Mouse (Mus musculus) heart, embryonic 15.5 days (tissue): ENCODE data around the gene Cog5. TPM values are rescaled to one million over a fixed set of nuclear protein-coding genes. Genes with fewer than 3 reads are reported as not detected.

Experiments used
- ATAC-seq: fragments of 200-750 bp; cut with Nextera tagmentation; replicated peaks from 2 replicates; pipeline ENCODE4 v1.8.0; 2017; ENCODE audit warnings: low read depth, moderate TSS enrichment; ENCODE audit not compliant: insufficient number of reproducible peaks, insufficient read depth, low FRiP score
- H3K27ac ChIP-seq: fragments of 300-500 bp; sonication (generic); 2 replicates; pipeline ENCODE4 v1.5.1; 2015; ENCODE audit warnings: mild to moderate bottlenecking, inconsistent platforms
- H3K27me3 ChIP-seq: fragments of 300-500 bp; sonication (generic); 2 replicates; pipeline ENCODE4 v1.6.1; 2015; ENCODE audit warnings: inconsistent platforms
- H3K36me3 ChIP-seq: fragments of 300-500 bp; sonication (generic); 2 replicates; pipeline ENCODE4 v1.6.1; 2015; ENCODE audit warnings: mild to moderate bottlenecking, inconsistent platforms
- H3K4me1 ChIP-seq: fragments of 300-500 bp; sonication (generic); replicated peaks from 2 replicates; pipeline ENCODE4 v1.6.1; 2015; ENCODE audit warnings: inconsistent platforms
- H3K4me2 ChIP-seq: fragments of 300-500 bp; sonication (generic); 2 replicates; pipeline ENCODE4 v1.6.1; 2015; ENCODE audit warnings: inconsistent platforms, mild to moderate bottlenecking, moderate library complexity
- H3K4me3 ChIP-seq: fragments of 300-500 bp; sonication (generic); 2 replicates; pipeline ENCODE4 v1.5.1; 2015; ENCODE audit warnings: mild to moderate bottlenecking, inconsistent platforms
- H3K9ac ChIP-seq: fragments of 300-500 bp; sonication (generic); 2 replicates; pipeline ENCODE4 v1.6.1; 2015; ENCODE audit warnings: mild to moderate bottlenecking, inconsistent platforms
- H3K9me3 ChIP-seq: fragments of 300-500 bp; sonication (generic); replicated peaks from 2 replicates; pipeline ENCODE4 v1.6.1; 2016; ENCODE audit warnings: inconsistent platforms
- WGBS: fragments of 180-500 bp; shearing (Covaris S2); methylation state at CpG from one replicate; pipeline ENCODE4 v1.1.7; 2015; ENCODE audit warnings: mixed read lengths; 5-methylcytosine and 5-hydroxymethylcytosine counted together
- polyA plus RNA-seq: library from polyadenylated mRNA; unstranded; fragments of >200 nt; fragmentation: Nextera tagmentation; extraction: Ambion mirVana; gene quantifications from 2 replicates; pipeline ENCODE4 v1.2.1, GENCODE M21; 2015

Cog5 gene
- polyA plus RNA-seq, 1 experiment from 2014 or later, result 24.1 TPM

DNA sequence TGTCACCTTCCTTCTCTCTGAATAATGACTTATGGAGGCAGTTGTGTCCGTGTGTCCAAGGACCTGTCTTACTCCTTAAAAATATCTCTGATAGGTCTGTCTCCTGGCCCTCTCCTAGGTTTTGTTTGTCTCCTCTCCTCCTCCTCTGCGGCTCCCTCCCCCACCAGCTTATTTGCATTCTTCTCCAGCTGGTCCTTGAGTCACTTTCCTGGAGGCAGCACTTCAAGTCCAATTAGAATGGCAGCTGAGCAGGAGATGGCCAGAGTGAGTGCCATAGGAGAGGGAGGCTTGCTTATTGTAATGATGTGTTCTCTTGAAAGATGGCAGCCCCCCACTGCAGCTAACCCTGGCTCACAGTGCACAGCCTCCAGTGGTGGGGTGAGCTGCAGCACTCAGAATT is 241.2 kb downstream of the Cog5 start:
- no peak overlapping the region for H3K4me3 ChIP-seq
- no peaks in the 10 kb centered on the region for H3K27me3 ChIP-seq
- no peak overlapping the region for H3K27ac ChIP-seq
- WGBS, result 16% methylated on average over 2 of the region's 2 CpGs
- no peak for ATAC-seq
- H3K36me3 ChIP-seq, result peaks cover 3% of the 10 kb centered on the region; the same call in 1 of the 2 replicates
- H3K9me3 ChIP-seq, result no peaks in the 10 kb centered on the region
- no peak overlapping the region for H3K4me2 ChIP-seq
- H3K9ac ChIP-seq, result no peak overlapping the region
- peaks cover 12% of the 10 kb centered on the region for H3K4me1 ChIP-seq

DNA sequence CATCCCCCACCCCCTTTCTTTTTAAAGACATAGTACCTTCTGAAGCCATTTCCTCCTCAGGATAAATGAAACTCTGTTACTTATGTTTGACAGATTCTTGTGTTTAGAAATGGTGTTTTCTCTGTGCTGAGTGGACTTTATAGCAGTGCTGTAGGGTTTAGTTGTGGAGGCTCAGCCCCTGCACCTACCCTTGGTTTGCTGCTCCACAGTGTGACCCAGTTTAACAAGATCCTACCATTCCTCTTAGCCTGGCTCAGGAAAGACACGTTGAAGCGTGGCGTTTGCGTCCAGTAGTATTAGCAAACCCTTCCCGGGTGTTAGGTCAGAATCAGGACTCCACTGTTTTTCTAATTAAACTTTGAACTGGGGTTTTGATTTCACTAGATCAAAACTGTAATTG is 241.6 kb downstream of the Cog5 start:
- peaks cover 12% of the 10 kb centered on the region for H3K4me1 ChIP-seq
- H3K4me2 ChIP-seq, result no peak overlapping the region
- no peak overlapping the region for H3K27ac ChIP-seq
- H3K9ac ChIP-seq, result no peak overlapping the region
- no peaks in the 10 kb centered on the region for H3K27me3 ChIP-seq
- no peaks in the 10 kb centered on the region for H3K9me3 ChIP-seq
- H3K4me3 ChIP-seq, result no peak overlapping the region
- WGBS, result 46% methylated on average over 5 of the region's 5 CpGs
- no peak for ATAC-seq
- H3K36me3 ChIP-seq, result peaks cover 3% of the 10 kb centered on the region; the same call in 1 of the 2 replicates

- 64% methylated on average over 8 of the region's 8 CpGs for WGBS
- Histone ChIP-seq H3K27me3 (no peaks in the 10 kb centered on the region), H3K4me3 (no peak overlapping the region), H3K4me1 (peaks cover 12% of the 10 kb centered on the region), H3K9me3 (no peaks in the 10 kb centered on the region), H3K36me3 (peaks cover 3% of the 10 kb centered on the region; the same call in 1 of the 2 replicates), H3K9ac (no peak overlapping the region), H3K27ac (no peak overlapping the region), H3K4me2 (no peak overlapping the region)
- no peak for ATAC-seq
Observed at GRCm38 (mm10) chr12:31896986-31897385, 242.3 kb downstream of the Cog5 start.

DNA sequence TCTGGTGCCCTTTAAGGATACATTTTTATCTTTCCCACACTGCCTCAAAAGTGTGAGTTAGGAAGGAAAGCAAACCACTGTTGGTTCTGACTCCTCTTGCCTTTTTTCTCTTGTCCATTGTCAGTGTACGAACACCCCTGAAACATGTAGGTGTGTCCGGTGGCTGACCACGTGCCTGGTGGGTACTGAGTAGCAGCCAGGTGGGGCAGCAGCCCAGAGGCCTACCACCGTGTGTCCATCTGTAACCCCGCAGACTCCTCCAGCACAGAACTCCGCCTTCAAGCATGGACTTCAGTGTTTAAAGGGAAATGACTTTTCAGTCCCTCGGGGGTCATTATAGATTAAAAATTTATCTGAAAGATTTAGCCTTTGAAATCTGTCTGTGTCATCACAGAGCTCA is 242.8 kb downstream of the Cog5 start:
- Histone ChIP-seq H3K4me1 (peaks cover 12% of the 10 kb centered on the region), H3K9ac (no peak overlapping the region), H3K9me3 (no peaks in the 10 kb centered on the region), H3K27me3 (no peaks in the 10 kb centered on the region), H3K4me3 (no peak overlapping the region), H3K27ac (no peak overlapping the region), H3K4me2 (no peak overlapping the region), H3K36me3 (peaks cover 3% of the 10 kb centered on the region; the same call in 1 of the 2 replicates)
- ATAC-seq, result no peak
- WGBS, result 73% methylated on average over 7 of the region's 7 CpGs

DNA sequence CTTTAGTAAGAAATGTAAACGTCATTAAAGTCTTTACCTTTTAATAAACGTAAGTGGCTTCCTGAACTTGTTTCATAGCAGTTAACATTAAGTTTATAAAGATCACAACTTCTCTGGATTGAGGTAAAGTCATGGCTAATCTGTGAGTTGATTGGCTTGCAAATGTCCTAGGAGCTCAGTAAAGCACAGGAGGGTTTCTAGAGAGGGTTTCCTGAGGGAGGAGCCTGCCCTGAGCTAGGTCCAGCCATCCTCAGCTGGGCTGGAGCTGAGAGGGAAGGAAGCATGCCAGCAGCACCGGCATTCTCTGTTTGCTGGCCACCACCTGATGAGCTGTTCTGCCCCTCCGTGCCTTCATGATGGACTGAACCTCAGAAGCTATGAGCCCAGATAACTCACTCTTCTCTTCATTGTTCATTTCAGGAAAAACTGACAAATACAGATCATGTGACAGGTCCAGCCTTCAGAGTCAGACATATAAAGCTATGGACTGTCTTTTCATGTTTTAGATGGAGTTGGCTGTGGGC is 245.8 kb downstream of the Cog5 start:
- H3K4me1 ChIP-seq, result peaks cover 8% of the 10 kb centered on the region
- H3K4me3 ChIP-seq, result no peak overlapping the region
- H3K9ac ChIP-seq, result no peak overlapping the region
- no peak for ATAC-seq
- peaks cover 3% of the 10 kb centered on the region; the same call in 1 of the 2 replicates for H3K36me3 ChIP-seq
- no peaks in the 10 kb centered on the region for H3K27me3 ChIP-seq
- no peak overlapping the region for H3K27ac ChIP-seq
- no peak overlapping the region for H3K4me2 ChIP-seq
- H3K9me3 ChIP-seq, result no peaks in the 10 kb centered on the region
- 79% methylated on average over 4 of the region's 4 CpGs for WGBS

DNA sequence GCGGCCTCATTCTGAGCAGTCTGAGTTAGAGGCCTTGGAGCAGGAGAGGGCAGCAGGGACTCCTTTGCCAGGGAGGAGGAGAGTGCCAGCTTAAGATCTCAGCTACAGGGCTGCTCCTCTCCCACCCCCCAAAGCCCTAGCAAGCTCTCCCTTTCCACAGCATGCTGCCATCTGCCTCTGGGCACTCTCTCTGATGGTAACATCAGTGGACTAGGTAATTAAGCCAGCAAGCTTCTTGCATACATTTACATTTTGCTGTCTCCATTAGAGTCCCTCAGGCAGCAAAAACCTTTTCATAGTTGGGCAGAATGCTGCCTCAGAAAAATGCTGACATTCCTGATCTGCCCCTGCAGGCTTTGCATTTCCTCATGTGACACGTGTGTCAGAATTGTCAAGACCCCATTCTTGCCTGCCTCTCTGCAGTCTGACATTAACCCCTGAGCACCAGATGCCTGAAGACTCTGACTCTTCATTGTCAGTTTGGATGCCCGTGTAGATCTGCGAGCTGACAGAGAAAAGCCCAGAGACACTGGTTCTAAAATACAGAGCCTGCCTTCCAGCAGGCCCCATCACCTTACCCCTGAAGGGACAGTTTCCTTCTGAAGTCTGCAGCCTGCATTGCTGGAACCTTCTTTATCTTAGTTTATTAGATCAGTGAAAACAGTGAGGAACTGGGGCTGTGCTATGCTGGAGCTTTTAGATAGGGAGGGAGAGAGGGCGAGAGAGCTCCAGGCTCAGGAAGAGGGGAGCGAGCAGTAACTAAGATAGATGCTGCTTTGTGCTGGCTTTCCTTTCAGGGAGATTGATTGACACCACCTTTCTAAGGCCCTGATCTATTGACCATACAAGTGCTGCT is 251.3 kb downstream of the Cog5 start:
- no peak overlapping the region for H3K4me3 ChIP-seq
- ATAC-seq, result no peak
- WGBS, result 45% methylated on average over 6 of the region's 6 CpGs
- no peak overlapping the region for H3K9ac ChIP-seq
- H3K9me3 ChIP-seq, result no peaks in the 10 kb centered on the region
- H3K4me1 ChIP-seq, result 0 out of 2 replicates have a peak, but pooled peaks cover 3% of the 10 kb centered on the region
- no peak overlapping the region for H3K4me2 ChIP-seq
- no peak overlapping the region for H3K27ac ChIP-seq
- no peaks in the 10 kb centered on the region for H3K27me3 ChIP-seq
- no peaks in the 10 kb centered on the region for H3K36me3 ChIP-seq

- Histone ChIP-seq H3K4me2 (no peak overlapping the region), H3K4me1 (0 out of 2 replicates have a peak, but pooled peaks cover 3% of the 10 kb centered on the region), H3K36me3 (no peaks in the 10 kb centered on the region), H3K4me3 (no peak overlapping the region), H3K9ac (no peak overlapping the region), H3K27ac (no peak overlapping the region), H3K9me3 (no peaks in the 10 kb centered on the region), H3K27me3 (no peaks in the 10 kb centered on the region)
- 93% methylated on average over 2 of the region's 2 CpGs for WGBS
- ATAC-seq, result no peak
Observed at GRCm38 (mm10) chr12:31907436-31907835, 252.8 kb downstream of the Cog5 start.

- no peaks in the 10 kb centered on the region for H3K27me3 ChIP-seq
- H3K27ac ChIP-seq, result no peak overlapping the region
- WGBS, result 84% methylated on average over 6 of the region's 6 CpGs
- H3K4me3 ChIP-seq, result no peak overlapping the region
- H3K9me3 ChIP-seq, result no peaks in the 10 kb centered on the region
- H3K4me2 ChIP-seq, result no peak overlapping the region
- no peak for ATAC-seq
- no peak overlapping the region for H3K9ac ChIP-seq
- peaks cover 16% of the 10 kb centered on the region for H3K4me1 ChIP-seq
- H3K36me3 ChIP-seq, result no peaks in the 10 kb centered on the region
Observed at GRCm38 (mm10) chr12:31912966-31913551, 258.4 kb downstream of the Cog5 start.

DNA sequence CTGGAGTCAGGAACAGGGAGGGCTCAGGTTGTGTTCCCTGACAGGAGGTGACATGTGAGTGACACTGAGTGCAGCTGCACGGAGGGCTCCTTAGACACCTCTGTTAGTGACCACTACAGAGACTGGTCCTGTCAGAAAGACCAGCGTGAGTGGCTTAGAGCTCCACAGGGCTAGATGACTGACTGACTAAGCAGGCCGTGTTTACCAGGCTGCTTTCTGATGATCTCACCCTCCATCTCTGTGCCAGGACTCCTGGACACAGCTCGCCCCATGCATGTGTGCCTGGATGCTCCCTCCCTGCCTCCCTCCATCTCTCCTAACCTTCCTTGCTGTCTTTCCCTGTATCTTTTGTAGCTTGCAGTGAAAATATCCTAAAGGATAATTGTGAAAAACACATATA is 258.9 kb downstream of the Cog5 start:
- no peak overlapping the region for H3K4me2 ChIP-seq
- no peaks in the 10 kb centered on the region for H3K9me3 ChIP-seq
- no peak overlapping the region for H3K9ac ChIP-seq
- no peaks in the 10 kb centered on the region for H3K27me3 ChIP-seq
- peaks cover 16% of the 10 kb centered on the region for H3K4me1 ChIP-seq
- no peak overlapping the region for H3K4me3 ChIP-seq
- H3K36me3 ChIP-seq, result no peaks in the 10 kb centered on the region
- no peak overlapping the region for H3K27ac ChIP-seq
- WGBS, result 33% methylated on average over 4 of the region's 4 CpGs
- ATAC-seq, result 0 out of 2 replicates have a peak, but pooled peaks have one; percentile 32

DNA sequence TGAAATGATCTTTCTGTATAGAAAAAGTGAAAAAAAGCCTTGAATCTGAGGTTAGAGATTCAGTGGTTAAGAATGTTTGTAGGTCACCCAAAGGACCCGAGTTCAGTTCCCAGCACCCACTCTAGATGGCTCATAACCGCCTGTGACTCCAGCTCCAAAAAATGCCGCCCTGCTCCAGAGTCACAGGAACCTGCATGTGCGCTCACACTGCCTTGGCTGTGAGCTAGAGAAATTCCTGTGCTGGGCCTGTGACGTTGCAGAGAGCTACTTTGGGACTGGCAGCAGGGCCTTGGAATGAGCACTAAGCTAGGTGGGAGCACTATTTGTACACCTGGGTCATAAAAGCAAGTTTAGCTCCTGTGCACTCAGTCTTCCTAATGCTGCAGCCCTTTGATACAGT is 262.0 kb downstream of the Cog5 start:
- 89% methylated on average over 5 of the region's 5 CpGs for WGBS
- no peaks in the 10 kb centered on the region for H3K9me3 ChIP-seq
- no peak for ATAC-seq
- peaks cover 16% of the 10 kb centered on the region for H3K4me1 ChIP-seq
- no peaks in the 10 kb centered on the region for H3K27me3 ChIP-seq
- no peak overlapping the region for H3K9ac ChIP-seq
- H3K36me3 ChIP-seq, result peaks cover 5% of the 10 kb centered on the region; the same call in 1 of the 2 replicates
- no peak overlapping the region for H3K4me3 ChIP-seq
- peak overlapping the region; percentile 86 for H3K27ac ChIP-seq
- no peak overlapping the region for H3K4me2 ChIP-seq

DNA sequence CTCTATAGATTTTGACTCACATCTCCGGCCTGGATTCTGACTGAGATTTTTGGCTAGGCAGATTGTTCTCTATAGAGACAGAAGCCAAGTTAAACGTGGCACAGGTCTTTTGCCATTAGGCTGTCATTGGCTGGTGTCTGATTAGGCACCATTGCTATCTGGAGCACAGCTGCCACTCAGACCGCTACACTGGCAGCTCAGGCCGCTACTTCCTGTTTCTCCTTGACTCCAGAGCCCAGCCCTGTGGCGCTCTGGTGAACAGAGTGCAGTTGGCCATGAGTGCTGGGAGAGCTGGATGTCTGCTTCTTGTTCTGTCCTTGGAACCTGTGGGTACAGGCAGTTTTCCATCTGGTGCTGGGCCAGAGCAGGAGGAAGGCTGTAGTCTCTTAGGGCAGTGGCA is 262.6 kb downstream of the Cog5 start:
- no peaks in the 10 kb centered on the region for H3K9me3 ChIP-seq
- H3K27me3 ChIP-seq, result no peaks in the 10 kb centered on the region
- H3K36me3 ChIP-seq, result peaks cover 7% of the 10 kb centered on the region; the same call in 1 of the 2 replicates
- H3K4me1 ChIP-seq, result peaks cover 16% of the 10 kb centered on the region
- 37% methylated on average over 5 of the region's 5 CpGs for WGBS
- no peak overlapping the region for H3K9ac ChIP-seq
- H3K4me2 ChIP-seq, result no peak overlapping the region
- peak overlapping the region; percentile 86 for H3K27ac ChIP-seq
- no peak overlapping the region for H3K4me3 ChIP-seq
- ATAC-seq, result peak; percentile 85
